Mouse (Mus musculus) hindbrain, embryonic 14.5 days (tissue): Measurements from ENCODE around the gene Coro2b. TPM values are rescaled to one million over a fixed set of nuclear protein-coding genes. Genes with fewer than 3 reads are reported as not detected.

Experiments
- ATAC-seq: fragments of 200-750 bp; cut with Nextera tagmentation; 2 replicates; pipeline ENCODE4 v1.8.0; 2017; ENCODE audit warnings: moderate number of reproducible peaks, mild to moderate bottlenecking, moderate TSS enrichment, moderate library complexity; ENCODE audit not compliant: low FRiP score
- DNase-seq: peaks from one replicate; pipeline ENCODE4 v3.0.0-alpha.2; 2015; ENCODE audit warnings: low spot score
- H3K27ac ChIP-seq: fragments of 300-500 bp; sonication (generic); 2 replicates; pipeline ENCODE4 v1.5.1; 2014; ENCODE audit warnings: mild to moderate bottlenecking, moderate library complexity
- H3K27me3 ChIP-seq: fragments of 300-500 bp; sonication (generic); 2 replicates; pipeline ENCODE4 v1.6.1; 2014; ENCODE audit warnings: mild to moderate bottlenecking, low read length, mixed read lengths; ENCODE audit not compliant: control insufficient read depth, insufficient read depth
- H3K36me3 ChIP-seq: fragments of 300-500 bp; sonication (generic); replicated peaks from 2 replicates; pipeline ENCODE4 v1.6.1; 2014; ENCODE audit not compliant: control insufficient read depth, insufficient read depth
- H3K4me1 ChIP-seq: fragments of 300-500 bp; sonication (generic); replicated peaks from 2 replicates; pipeline ENCODE4 v1.6.1; 2014; ENCODE audit warnings: antibody characterized with exemption, low read length, mixed read lengths; ENCODE audit not compliant: control insufficient read depth, insufficient read depth
- H3K4me2 ChIP-seq: fragments of 300-500 bp; sonication (generic); replicated peaks from 2 replicates; pipeline ENCODE4 v1.6.1; 2014; ENCODE audit warnings: mild to moderate bottlenecking, moderate library complexity
- H3K4me3 ChIP-seq: fragments of 300-500 bp; sonication (generic); replicated peaks from 2 replicates; pipeline ENCODE4 v1.5.1; 2014; ENCODE audit warnings: mild to moderate bottlenecking, low read length
- H3K9ac ChIP-seq: fragments of 300-500 bp; sonication (generic); 2 replicates; pipeline ENCODE4 v1.6.1; 2014
- H3K9me3 ChIP-seq: fragments of 300-500 bp; sonication (generic); 2 replicates; pipeline ENCODE4 v1.6.1; 2016; ENCODE audit warnings: low read length; ENCODE audit not compliant: control insufficient read depth
- WGBS: fragments of 180-500 bp; shearing (Covaris S2); extraction: QIAGEN DNeasy Blood & Tissue Kit; methylation state at CpG from one replicate; pipeline ENCODE4 v1.1.7; 2014; 5-methylcytosine and 5-hydroxymethylcytosine counted together
- polyA plus RNA-seq: library from polyadenylated mRNA; unstranded; fragments of >200 nt; fragmentation: Nextera tagmentation; extraction: Ambion mirVana; gene quantifications from 2 replicates; pipeline ENCODE4 v1.2.1, GENCODE M21; 2014

The Coro2b gene
- polyA plus RNA-seq, 1 experiment from 2014 or later = 38.5 TPM

DNA sequence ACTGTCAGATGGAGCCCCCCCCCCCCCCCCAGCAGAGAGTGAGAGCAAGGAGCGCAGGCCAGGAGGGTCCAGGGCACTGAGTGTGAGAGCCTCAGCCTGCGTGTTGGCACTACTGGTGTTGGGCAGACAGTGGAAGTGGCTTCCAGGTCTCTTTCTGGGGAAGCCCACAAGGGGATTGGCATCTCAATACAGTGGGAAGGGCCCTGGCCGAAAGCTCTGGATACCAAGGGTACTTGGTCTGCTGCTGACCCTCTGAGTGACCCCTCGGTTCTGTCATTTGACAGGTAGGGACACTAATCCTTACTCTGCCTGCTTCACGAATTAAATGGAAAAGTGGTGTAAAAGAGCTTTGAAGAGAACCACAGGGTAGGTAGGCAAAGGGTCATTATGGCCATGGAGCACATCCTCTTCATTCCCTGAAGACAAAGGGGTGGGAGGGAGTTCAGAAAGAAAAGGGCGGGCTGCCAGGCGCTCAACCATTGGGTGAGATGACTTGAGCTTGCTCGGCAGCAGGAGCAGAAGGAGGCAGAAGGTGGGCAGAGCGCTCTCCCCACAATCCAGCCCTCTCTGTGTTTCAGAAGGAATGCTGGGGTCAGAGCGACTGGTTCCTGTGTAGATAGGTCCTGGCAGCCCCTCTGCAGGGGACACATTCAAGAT is 116.5 kb downstream of the Coro2b start:
- peaks cover under 1% of the 10 kb centered on the region; the same call in 1 of the 2 replicates for H3K4me1 ChIP-seq
- H3K27ac ChIP-seq = no peak overlapping the region
- peaks cover 25% of the 10 kb centered on the region for H3K36me3 ChIP-seq
- ATAC-seq (no peak), DNase-seq (no peak)
- no peak overlapping the region for H3K9ac ChIP-seq
- no peak overlapping the region for H3K4me2 ChIP-seq
- H3K9me3 ChIP-seq = no peaks in the 10 kb centered on the region
- 45% methylated on average over 10 of the region's 10 CpGs for WGBS
- H3K27me3 ChIP-seq = no peaks in the 10 kb centered on the region
- H3K4me3 ChIP-seq = no peak overlapping the region

GRCm38 (mm10) chr9:62418742-62419141 is 118.1 kb downstream of the Coro2b start:
- Histone ChIP-seq H3K36me3 (peaks cover 10% of the 10 kb centered on the region), H3K27me3 (no peaks in the 10 kb centered on the region), H3K4me1 (peaks cover 4% of the 10 kb centered on the region; the same call in 1 of the 2 replicates), H3K27ac (no peak overlapping the region), H3K9me3 (no peaks in the 10 kb centered on the region), H3K4me2 (no peak overlapping the region), H3K9ac (no peak overlapping the region), H3K4me3 (no peak overlapping the region)
- ATAC-seq = no peak
- 68% methylated on average over 5 of the region's 5 CpGs for WGBS
- no peak for DNase-seq

- H3K9ac ChIP-seq = no peak overlapping the region
- no peak overlapping the region for H3K4me2 ChIP-seq
- no peaks in the 10 kb centered on the region for H3K27me3 ChIP-seq
- no peaks in the 10 kb centered on the region for H3K4me1 ChIP-seq
- DNase-seq (no peak), ATAC-seq (no peak)
- no peaks in the 10 kb centered on the region for H3K9me3 ChIP-seq
- no peak overlapping the region for H3K27ac ChIP-seq
- 80% methylated on average over 5 of the region's 5 CpGs for WGBS
- no peak overlapping the region for H3K4me3 ChIP-seq
- no peaks in the 10 kb centered on the region for H3K36me3 ChIP-seq
Observed at GRCm38 (mm10) chr9:62407357-62408146, 129.3 kb downstream of the Coro2b start.

- H3K9ac ChIP-seq = no peak overlapping the region
- no peaks in the 10 kb centered on the region for H3K36me3 ChIP-seq
- H3K4me1 ChIP-seq = no peaks in the 10 kb centered on the region
- H3K4me2 ChIP-seq = no peak overlapping the region
- H3K9me3 ChIP-seq = no peaks in the 10 kb centered on the region
- H3K27ac ChIP-seq = no peak overlapping the region
- ATAC-seq (no peak), DNase-seq (no peak)
- H3K4me3 ChIP-seq = no peak overlapping the region
- no peaks in the 10 kb centered on the region for H3K27me3 ChIP-seq
- 93% methylated on average over 7 of the region's 7 CpGs for WGBS
Observed at GRCm38 (mm10) chr9:62406423-62407013, 130.3 kb downstream of the Coro2b start.

GRCm38 (mm10) chr9:62401589-62401988 is 135.3 kb downstream of the Coro2b start:
- Histone ChIP-seq H3K4me2 (no peak overlapping the region), H3K36me3 (no peaks in the 10 kb centered on the region), H3K27me3 (no peaks in the 10 kb centered on the region), H3K4me3 (no peak overlapping the region), H3K9ac (no peak overlapping the region), H3K4me1 (no peaks in the 10 kb centered on the region), H3K9me3 (no peaks in the 10 kb centered on the region), H3K27ac (no peak overlapping the region)
- 75% methylated on average over 1 of the region's 1 CpGs for WGBS
- ATAC-seq = no peak
- DNase-seq = no peak

GRCm38 (mm10) chr9:62400531-62401170 is 136.2 kb downstream of the Coro2b start:
- 74% methylated on average over 11 of the region's 11 CpGs for WGBS

GRCm38 (mm10) chr9:62394163-62394562 is 142.7 kb downstream of the Coro2b start:
- Histone ChIP-seq H3K36me3 (no peaks in the 10 kb centered on the region), H3K9ac (no peak overlapping the region), H3K9me3 (no peaks in the 10 kb centered on the region), H3K27me3 (no peaks in the 10 kb centered on the region), H3K4me3 (no peak overlapping the region), H3K27ac (no peak overlapping the region), H3K4me1 (no peaks in the 10 kb centered on the region), H3K4me2 (no peak overlapping the region)
- WGBS = 58% methylated on average over 2 of the region's 2 CpGs
- ATAC-seq = no peak
- DNase-seq = no peak

More at GRCm38 (mm10) chr9:62400531-62401170, 136.2 kb downstream of the Coro2b start:
- no peak overlapping the region for H3K9ac ChIP-seq
- ATAC-seq = no peak
- H3K9me3 ChIP-seq = no peaks in the 10 kb centered on the region
- no peak overlapping the region for H3K4me2 ChIP-seq
- H3K27ac ChIP-seq = no peak overlapping the region
- no peak for DNase-seq
- H3K4me3 ChIP-seq = no peak overlapping the region
- H3K27me3 ChIP-seq = no peaks in the 10 kb centered on the region
- H3K4me1 ChIP-seq = no peaks in the 10 kb centered on the region
- no peaks in the 10 kb centered on the region for H3K36me3 ChIP-seq

DNA sequence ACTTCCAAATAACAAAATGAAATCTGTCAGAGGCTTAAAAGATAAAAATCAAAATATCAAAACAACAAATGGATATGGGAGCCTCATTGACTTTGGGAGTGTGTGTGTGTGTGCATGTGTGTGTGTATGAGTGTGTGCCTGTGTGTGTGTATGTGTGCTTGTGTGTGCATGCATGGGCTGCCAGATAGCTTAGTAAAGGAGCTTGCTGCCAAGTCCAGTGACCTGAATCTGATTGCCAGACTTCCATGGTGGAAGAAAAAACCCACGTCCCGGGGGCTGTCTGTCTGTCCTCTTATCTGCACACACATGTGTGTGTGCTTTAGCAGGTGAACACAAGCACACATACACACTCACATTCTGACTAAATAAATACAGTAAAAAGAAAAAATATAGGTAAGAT is 143.3 kb downstream of the Coro2b start:
- ATAC-seq = no peak
- H3K27ac ChIP-seq = no peak overlapping the region
- no peak for DNase-seq
- H3K9me3 ChIP-seq = no peaks in the 10 kb centered on the region
- H3K4me2 ChIP-seq = no peak overlapping the region
- no peak overlapping the region for H3K4me3 ChIP-seq
- no peak overlapping the region for H3K9ac ChIP-seq
- 74% methylated on average over 2 of the region's 2 CpGs for WGBS
- H3K27me3 ChIP-seq = no peaks in the 10 kb centered on the region
- no peaks in the 10 kb centered on the region for H3K4me1 ChIP-seq
- H3K36me3 ChIP-seq = no peaks in the 10 kb centered on the region

DNA sequence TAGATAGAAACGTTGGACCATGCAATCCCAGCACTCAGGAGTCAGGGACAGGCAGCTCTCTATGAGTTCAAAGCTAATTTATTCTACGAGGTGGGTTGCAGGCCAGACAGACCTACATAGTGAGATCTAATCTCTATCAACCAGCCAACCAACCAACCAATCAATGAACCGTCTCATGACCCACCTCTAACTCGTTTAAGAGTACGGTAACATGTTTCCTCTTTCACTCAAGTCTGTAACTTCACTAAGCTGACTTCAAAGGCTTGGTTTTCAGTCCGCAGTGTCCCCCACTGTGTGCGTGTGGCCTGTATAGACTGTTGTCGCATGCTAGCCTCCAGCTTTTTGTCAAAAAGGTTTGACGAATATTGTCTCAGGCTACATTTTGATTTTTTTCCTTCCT is 147.1 kb downstream of the Coro2b start:
- H3K4me3 ChIP-seq = no peak overlapping the region
- DNase-seq (no peak), ATAC-seq (no peak)
- WGBS = 74% methylated on average over 9 of the region's 9 CpGs
- H3K27me3 ChIP-seq = no peaks in the 10 kb centered on the region
- H3K36me3 ChIP-seq = no peaks in the 10 kb centered on the region
- H3K27ac ChIP-seq = no peak overlapping the region
- no peak overlapping the region for H3K4me2 ChIP-seq
- H3K9ac ChIP-seq = no peak overlapping the region
- no peaks in the 10 kb centered on the region for H3K9me3 ChIP-seq
- H3K4me1 ChIP-seq = no peaks in the 10 kb centered on the region
